Mouse (Mus musculus): ENCODE results near the gene Scnn1a.

Gene Scnn1a

DNA sequence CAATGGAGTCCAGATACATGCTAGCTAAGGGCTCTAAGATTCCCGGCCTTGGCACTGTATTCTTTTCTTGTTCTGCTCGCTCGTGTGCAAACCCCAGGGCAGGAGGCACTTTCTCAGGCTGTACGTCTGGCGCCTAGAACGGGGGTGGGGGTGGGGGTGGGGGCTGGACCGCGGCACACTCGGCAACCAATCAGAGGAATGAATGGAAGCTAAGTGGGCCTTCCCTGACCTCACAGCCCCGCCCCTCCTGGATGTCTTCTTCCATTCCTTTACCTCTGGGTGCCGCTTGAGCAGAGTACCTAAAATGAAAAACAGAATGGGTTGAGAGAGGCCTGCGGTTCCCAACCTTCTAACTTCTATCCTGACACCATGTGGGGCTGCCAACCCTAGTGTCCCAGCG is 11.5 kb upstream of the Scnn1a start:
- DNase-seq (ENCODE audit: low spot score in 2 of 2): no peak

DNA sequence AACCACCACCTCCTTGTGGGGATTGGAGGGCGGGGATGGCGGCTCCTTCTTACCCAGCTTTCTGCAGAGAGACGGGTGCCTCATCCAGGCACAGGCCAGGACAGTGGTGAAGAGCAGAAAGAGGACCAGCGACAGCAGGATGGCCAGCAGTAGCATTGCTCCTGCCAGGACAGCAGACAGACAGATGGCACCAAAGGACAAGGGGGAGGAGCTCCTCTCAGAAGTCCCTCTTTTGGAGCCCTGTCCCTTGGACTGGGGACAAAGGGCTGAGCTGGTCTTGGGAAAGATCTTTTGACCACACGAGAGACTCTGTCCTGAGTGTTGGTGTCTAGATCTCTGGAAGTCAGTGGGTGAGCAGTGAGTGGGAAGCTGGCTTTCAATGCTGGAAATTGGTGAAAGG is 11.1 kb upstream of the Scnn1a start:
- DNase-seq (ENCODE audit: low spot score in 2 of 2): no peak

DNA sequence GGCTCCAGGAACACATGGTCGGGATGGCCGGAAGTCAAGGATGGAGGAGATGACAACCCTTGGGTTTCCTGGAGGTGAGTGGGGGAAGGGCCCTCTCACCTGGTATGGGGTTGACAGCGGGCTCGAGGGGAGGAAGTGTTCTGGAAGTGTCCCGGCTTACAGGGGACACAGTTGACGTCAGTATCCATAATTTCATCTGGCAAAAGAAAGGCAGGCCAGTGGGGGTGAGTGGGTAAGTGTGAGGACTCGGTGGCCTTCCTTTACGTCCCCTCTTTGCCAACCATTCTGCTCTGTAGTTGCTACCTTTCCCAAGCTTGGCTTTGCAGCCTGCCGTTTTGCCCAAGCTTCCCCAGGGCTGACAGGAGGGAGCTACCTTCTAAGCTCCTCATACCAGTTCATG is 8.3 kb upstream of the Scnn1a start:
- no peak for DNase-seq (ENCODE audit: low spot score in 2 of 2)

DNA sequence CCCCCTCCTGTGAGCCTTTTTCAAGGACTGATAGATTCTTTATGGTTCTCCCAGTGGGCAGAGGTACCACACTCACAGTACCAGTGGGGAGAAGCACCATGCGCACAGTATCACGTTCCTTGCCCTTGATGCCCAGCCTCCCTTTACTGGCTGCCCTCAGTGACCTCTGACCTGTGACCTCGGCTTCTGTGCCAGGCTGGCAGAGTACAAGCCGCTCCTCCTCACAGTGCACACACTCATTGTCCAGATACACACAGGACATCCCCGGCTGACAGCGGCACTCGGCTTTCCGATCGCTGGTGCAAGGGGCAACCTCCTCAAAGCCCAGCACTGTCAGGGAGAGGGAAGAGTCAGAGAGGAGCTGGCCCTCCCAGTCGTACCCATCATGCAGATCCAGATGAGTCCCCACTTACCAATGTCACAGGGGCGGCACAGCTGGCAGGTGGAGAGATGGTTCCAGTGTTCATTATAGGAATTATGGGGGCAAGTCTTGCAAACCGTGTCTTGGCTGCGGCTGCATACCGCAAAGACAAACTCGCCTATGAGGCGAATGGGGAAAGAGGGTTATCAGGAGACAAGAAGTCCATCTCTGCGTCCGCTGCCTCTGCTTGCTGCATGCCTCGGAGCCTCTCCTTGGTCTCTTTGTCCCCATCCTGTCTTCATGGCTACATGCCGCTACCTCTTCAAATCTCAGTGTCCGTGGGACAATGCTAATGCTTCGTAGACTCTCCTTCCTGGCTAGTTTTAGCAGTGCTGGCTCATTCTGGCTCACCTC is 7.7 kb upstream of the Scnn1a start:
- no peak for DNase-seq (ENCODE audit: low spot score in 2 of 2)

DNA sequence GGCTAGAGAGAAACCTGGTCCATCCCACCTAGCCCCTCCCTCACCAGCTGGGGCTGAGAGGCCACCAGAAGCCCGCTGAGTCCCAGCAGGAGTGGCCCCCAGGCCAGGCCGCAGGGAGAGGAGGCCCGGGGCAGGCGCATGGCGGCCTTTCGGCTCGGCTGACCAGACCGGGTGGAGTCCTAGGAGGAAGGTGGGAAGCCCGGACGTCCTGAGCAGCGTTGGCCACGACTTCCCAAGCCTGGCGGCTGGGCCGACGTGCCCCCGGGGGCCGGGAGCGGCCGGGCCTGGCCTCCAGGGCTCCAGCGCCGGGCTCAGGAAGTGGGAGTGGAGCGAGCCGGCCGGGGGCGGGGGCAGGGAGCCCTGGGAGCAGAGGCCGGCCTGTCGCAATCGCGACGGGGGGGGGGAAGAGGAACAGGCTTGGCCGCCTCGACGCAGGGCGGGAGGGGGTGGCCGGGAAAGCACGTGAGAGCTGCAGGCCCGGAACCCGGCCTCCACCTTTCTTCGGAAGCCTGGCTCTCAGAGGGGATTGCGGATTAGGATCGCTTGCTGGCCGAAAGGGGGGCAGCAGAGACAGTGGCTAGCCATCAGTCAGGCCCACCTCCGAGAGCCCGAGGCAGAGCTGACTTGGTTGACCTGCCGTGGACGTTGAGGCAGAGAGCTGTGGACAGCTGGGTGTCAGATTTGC is 6.8 kb upstream of the Scnn1a start, which contains the start of gene Ltbr:
TSS of gene Ltbr (minus strand) at position 340 of the 685 bp plus-strand sequence.
- DNase-seq (ENCODE audit: low spot score in 2 of 2): peak in 1 of 2 experiments; percentile 24

DNA sequence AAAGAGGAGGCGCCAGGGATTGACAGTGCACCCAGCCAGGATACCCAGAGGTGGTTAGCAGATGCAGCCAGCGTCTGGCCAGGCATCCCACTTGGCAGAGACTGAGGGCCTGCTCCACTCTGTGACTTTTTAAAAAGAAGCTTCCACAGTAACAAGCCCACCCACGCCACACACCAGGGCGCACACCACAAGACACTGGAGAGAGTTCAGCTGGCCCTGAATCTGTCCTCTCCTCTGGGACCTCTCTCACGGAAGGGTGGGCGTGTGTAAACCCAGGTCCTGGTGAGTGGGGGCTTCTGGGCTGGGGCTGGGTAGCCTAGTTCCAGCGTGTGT is 6.3 kb upstream of the Scnn1a start:
- DNase-seq (ENCODE audit: low spot score in 2 of 2): no peak

DNA sequence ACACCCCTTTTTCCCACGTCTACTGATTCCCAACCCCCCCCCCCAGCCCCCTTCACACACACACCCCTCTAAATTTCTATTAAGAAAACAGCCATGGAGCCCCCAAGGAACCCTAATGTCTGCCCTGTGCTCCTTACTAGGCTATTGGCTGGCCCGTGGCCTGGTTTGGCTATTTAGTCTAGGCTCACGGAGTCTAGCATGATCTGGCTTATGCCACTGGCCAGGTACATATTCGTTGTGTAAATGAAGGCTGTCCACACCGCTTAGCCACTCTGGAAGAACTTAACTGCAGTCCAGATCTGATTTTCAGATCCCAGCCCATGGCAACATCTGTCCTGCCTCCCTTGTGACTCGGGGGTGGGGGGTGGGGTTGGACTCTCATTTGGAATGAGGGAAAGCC is 5.7 kb upstream of the Scnn1a start:
- DNase-seq (ENCODE audit: low spot score in 2 of 2): no peak

DNA sequence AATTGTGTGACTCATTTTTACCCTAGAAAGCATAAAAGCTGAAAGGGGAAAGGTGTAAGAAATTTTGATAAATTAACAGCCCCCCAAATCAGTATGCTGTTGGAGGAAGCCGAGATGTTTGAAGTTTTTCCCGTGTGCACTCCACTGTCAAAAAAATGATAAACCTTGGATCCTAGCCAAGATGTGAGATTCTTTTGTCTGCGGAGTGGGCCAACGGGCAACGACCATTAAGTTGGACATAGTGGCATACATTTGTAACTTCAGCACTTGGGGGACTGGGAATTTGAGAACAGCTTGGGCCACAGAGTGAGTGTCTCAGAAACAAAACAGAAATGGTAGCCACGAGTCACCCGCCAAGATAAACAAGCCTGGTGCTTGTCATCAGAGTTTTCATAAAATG is 3.4 kb upstream of the Scnn1a start:
- DNase-seq (ENCODE audit: low spot score in 2 of 2): no peak

DNA sequence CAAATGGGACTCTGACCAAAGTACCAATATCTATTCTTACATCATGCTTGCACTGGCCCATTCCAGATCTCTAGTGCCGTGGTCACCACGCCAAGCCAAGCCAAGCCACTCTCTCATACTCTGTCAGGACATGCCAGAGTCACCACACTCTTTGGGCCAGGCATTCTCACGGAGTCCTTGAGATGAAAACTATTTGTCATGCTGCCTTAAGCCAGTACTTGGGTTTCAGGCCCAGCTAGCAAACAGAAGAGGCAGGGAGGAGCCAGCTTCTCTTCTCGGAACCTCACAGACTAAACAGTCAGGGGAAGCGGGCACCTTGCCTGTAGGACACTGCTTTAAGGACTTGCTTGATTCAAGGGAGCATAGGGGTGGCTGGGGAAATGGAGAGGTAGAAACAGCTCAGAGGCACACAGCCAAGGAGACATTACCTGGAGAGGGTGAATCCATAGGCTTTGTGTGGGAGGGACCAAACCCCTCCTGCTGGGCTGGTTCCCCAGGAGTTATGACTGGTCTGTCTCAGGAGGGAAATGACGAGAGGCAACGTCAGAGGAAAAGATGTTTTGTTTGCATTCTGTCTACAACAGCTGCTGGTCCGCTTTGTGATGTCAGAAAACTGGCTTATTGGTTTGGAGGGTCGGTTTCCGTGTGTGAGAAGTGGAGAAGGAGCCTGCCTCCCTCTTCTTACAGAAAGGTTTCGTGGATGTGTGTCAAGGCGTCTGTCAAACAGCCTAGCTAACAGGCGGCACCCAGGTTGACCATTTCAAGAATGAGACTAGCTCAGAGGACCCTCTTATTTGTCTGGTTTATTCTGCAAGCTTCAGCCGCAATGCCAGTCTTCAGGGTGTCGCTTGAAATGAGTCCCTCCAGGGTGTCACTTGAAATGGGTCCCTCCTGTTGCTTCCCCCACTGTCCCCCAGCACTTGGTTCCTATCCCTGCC is 1.2 kb upstream of the Scnn1a start:
- DNase-seq (ENCODE audit: low spot score in 2 of 2): no peak

DNA sequence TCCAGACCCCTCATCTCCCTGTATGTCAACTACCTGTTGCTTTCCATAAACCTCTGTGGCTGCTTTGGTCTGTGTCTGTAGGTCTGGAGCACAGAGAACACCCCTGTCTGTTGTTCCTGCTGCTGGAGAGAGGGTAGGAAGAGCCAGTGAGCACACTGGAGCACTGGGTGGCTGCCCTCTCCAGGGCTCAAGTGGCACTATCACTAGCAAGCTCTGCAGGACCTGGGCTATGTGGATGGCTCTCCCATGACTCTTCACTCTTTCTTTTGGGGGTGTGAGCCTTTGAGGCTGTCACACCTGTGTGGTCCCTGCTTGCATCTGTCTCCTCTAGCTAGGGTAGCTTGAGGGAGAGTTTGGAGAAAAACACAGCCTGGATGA is 551 bp upstream of the Scnn1a start:
- DNase-seq (ENCODE audit: low spot score in 2 of 2): no peak

DNA sequence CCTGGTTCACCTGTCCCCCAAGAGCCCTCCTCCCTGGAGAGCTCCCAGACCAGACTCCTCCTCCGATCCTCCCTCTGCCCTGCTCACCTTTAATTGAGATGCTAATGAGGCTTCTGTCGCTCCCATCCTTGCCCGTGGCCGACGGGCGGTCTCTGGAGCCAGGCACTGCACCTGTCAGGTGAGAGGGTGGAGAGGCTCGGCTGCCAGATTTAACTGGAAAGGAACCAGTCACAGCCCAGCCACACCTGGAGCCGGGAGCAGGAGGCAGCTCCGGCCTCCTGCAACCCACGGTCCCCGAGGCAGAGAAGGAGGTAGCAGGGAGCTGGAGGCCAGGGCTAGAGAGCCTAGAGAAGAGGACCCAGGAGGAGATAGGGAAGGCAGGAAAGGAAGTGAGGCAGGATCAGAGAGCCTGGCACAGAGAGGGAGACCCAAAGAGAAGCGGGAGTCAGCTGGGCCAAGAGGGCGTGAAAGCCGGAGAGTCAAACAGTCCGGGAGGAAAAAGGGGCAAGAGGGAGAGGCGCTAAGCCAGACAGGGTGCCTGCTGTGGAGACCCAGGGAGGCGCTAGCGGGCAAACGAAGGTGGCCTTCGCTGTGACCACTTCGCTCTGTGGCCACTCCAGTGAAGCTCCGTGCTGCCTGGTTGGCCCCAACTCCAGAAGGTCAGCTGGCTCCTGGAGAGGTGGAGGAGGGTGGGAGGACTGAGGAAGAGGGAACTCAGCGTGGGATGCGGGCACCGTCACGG is 826 bp downstream of the Scnn1a start:
- DNase-seq (ENCODE audit: low spot score in 2 of 2): no peak

DNA sequence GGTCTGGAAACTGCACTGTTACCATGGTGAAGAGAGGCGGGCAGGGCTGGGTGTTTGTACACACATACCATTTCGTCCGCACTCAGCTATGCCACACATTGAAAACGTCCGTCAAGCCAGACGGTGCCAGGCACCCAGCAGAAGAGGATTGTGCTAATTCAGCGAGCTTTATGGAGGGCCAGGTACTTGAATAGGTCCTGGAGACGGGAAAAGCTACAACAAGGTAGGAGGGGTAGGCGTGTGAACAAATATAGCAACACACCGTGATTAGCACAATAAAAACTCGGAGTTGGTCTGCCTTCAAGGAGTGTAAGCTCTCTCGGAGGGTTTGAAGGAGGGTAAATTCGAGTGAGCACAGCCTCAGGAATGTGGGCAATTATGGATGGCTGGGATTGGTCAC is 2.3 kb downstream of the Scnn1a start:
- no peak for DNase-seq (ENCODE audit: low spot score in 2 of 2)

DNA sequence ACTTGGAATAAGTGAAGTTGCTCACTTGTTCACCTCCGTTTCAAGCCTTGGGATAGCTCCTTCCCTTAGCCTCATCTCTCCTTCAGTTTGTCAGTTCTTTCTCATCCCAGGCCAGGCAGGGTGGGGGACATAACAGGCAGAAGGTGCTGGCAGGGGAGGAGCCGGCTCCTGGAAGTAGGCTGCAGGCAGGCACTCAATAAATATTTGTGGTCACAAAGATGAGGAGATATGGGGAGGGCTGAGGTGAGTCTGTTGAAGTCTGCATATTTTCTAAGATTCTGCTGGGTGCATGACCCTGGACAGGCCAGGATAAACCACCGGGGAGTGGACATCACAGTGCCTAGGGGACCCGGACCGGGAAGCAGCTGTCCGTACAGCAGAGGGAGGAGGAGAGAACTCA is 3.1 kb downstream of the Scnn1a start:
- DNase-seq (ENCODE audit: low spot score in 2 of 2): no peak

DNA sequence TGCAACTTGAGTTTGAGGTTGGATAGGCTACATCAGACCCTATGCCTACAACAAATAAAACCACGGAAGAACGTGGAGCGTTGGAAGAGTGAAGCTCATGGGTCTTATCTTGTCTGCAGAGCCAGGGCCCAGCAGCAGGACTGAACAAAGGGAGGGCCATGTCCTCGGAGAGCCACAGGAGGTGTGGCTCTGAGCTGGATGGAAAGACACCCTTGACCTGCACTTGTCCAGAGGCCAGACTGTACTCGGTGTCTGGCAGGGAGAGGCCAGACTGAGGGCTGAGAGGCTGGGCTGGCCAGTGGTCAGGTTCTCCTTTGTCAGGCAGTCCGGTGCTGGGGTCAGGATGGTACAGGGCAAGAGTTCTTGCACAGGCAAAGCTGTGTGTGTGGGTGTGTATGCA is 4.9 kb downstream of the Scnn1a start:
- no peak for DNase-seq (ENCODE audit: low spot score in 2 of 2)

DNA sequence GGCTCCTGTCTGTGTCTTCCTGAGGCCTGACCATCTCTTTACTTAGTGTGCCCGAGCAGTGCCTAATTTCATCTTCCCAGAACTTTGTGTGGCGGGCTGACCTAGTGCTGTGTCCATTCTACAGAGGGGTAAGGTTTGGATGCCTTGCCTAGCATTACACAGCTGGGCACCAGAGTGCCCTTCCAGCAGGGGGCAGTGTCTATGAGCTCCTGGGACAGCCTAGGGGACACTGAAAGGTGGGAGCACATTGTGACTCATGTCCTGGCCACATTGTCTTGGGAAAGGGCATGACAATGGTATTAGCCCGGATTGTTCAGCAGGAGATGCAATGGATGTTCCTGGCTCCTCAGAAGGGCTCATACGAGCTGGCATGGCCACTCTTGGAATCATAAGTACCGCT is 7.8 kb downstream of the Scnn1a start:
- DNase-seq (ENCODE audit: low spot score in 2 of 2): peak; percentile 36 to 48

DNA sequence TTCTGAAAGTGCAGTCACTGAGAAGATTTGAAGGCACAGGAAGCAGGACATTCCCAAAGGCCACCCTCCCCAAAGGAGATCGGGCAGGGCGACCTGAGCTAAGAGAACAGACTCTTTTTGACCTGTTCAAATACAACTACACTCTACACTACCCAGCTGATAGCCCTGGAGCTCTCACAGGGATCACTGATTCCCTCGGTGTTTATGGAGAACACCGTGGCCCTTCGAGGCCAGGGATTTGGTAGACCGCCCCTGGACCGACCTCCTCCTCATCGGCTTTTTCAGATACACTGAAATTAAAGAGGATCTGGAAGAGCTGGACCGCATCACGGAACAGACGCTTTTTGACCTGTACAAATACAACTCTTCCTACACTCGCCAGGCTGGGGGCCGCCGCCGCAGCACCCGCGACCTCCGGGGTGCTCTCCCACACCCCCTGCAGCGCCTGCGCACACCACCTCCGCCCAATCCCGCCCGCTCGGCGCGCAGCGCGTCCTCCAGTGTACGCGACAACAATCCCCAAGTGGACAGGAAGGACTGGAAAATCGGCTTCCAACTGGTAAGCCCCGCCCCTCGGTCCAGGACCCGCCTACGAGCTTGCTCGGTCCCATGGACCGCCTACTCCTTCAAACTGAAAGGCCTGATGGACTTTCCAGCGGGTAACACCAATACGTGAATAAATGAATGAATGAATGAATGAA is 10.3 kb downstream of the Scnn1a start:
- DNase-seq (ENCODE audit: low spot score in 2 of 2): peak in 1 of 2 experiments; percentile 18

DNA sequence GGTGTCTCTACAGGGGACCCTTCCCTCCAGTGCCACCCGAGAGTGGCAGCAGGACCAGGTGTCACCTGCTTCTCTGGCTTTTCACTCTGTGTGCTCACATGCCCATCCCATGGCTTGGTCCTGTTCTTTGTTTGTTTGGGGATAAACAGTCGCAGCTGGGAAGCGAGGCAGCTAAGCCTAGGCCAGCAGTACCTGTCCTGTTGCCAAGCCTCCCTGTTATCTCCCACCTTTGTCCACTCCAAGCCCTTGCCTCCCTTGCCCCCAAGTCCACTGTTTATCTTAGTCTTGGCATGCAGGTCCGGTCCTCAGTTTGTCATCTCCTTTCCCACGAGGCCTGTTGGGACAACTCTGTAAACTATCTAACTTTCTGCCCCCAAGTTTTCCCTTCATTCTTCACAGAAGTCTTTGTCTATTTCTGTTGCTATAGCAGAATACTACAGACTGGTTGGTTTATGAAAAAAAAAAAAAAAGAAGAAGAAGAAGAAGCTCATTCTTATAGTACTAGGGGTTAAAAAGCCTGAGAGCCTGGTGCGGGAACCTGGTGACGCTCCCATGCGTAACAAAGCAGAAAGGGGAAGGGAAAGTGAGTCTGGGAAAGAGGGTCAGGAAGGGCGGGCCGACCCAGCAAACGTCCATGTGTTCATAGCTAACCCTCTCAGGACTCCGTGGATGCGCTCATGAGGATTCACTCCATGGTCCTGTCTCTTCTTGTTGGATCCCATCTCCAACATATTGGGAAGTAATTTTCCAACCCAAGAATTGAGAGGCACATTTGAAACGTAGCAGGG is 12.8 kb downstream of the Scnn1a start:
- DNase-seq (ENCODE audit: low spot score in 2 of 2): no peak

DNA sequence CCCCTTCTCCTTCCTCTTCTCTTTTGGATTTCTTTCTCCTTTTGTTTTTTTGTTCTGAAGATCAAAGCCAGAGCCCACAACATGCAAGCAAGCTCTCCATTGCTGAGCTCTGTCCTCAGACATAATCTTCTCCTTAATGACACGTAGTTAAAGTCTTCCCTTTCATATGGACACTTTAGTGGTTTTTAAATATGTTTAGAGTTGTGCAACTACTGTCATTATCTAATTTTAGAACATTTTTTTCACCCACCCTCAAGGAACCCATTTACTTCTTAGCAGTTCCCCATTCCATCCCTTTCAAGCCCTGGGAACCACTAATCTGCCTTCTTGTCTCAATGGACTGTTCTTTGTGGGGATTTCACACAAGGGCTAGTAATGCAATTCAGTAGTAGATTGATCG is 13.9 kb downstream of the Scnn1a start:
- no peak for DNase-seq (ENCODE audit: low spot score in 2 of 2)

DNA sequence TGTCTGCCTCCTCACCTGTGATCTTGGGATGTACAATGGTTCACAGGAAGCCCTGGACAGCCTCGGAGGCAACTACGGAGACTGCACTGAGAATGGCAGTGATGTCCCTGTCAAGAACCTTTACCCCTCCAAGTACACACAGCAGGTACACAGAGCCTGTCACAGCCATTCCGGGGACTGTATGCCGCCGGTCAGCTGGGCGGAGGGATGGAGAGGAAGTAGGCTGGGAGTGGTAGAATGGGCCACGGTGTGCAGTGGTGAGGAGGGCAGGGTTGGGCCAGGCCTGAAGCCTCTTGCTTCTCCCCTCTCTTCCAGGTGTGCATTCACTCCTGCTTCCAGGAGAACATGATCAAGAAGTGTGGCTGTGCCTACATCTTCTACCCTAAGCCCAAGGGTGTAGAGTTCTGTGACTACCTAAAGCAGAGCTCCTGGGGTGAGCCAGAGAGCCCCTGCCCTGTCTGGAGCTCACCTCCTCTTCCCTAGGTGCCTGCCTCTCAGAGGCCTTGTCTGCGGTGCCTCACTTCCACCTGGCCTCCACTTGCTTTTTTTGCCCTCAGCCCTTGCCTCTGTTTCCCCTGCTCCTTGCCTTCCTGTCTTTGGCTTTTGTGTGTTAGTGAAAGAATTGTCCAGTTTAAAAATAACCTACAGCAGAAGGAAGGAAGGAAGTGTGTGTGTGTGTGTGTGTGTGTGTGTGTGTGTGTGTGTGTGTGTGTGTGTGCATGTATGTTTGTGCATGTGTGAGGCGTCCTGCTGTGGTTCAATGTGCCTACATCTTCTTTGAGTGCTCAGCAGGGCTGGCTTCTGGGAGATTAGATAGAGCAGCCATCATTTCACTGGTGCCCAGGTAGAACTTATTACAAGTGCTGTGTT is 18.6 kb downstream of the Scnn1a start:
- DNase-seq (ENCODE audit: low spot score in 2 of 2): no peak
